Mouse (Mus musculus): Measurements from ENCODE around the gene Jak3.

DNA sequence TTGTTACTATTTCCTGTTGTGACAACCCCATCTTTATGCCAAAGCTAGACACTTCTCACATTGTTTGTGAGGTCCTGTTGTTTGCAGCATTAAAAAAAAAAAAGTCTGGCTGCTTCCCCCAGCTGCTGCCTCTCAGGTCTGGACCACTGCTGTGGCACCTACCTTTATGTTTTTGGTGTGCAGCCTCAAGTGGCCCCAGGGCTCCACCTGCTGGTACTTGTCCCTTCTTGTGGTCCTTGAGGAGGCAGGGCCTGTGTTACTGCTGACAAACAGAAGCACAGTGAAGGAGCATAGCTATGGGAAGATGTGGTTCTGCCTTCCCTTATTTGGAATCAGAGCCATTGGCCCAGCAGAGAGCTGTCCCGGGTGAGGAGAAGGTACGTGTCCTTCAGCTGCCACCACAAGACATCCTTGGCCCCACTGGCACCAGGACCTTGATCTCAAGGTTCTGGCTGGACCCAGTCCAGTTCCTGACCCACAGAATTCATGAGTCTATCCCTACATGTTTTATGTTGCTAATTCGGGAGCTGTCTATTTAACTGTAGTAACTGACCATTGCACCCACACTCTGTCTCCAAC, 55.6 kb downstream of the Jak3 start:
- no peak for TF ChIP-seq EP300 (IDR thresholded peaks at IDR 0.05; ENCODE audit: low read depth)
- TF ChIP-seq CTCF (IDR thresholded peaks at IDR 0.05; ENCODE audit: low read depth) = peak; percentile 81
